Mouse (Mus musculus) thymus, adult 18-20 months (tissue): ENCODE data around the gene Rasgrf1.
"Not testable (repeated sequence)": the region's sequence is repeated elsewhere in the genome, so short reads cannot be mapped to it uniquely, and the experiment has no call there.

Experiments used
- DNase-seq, 2 experiments: peaks; one replicate each; pipeline ENCODE4 v3.0.0; 2022; ENCODE audit warnings: mixed read lengths in 2 of 2

The Rasgrf1 gene

DNA sequence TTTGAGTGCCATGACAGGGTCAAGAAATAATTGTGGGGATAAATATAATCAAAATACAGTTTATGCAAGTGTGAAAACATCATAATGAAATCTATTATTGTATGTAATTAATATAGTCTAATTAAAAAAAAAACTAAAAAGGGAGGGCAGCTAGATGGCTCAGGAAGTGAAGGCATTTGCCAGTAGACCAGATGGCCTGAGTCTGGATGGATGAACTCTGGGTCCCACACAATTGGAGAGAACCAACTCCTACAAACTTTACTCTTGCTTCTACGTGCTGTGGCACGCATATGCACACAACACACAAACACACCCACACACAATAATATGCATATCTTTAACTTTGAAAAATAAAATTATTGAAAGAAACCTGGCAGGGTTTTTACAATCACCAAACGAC, 131.8 kb downstream of the Rasgrf1 start:
- no peak for DNase-seq

DNA sequence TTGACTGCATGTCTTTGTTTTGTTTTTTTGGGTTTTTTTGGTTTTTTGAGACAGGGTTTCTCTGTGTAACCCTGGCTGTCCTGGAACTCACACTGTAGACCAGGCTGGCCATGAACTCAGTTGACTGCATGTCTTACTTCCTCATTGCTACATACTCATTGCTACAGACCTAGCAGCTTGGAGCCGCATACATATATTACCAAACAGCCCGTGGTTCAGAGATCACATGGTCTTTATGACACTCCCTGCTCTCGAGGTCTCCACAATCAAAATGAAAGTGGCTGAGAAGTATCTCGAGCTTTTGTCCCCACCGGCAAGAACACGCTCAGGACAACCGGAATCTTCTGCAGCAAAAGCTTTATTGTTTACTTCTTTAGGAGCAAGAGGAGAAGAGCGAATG, 133.2 kb downstream of the Rasgrf1 start:
- DNase-seq: not testable (repeated sequence)

DNA sequence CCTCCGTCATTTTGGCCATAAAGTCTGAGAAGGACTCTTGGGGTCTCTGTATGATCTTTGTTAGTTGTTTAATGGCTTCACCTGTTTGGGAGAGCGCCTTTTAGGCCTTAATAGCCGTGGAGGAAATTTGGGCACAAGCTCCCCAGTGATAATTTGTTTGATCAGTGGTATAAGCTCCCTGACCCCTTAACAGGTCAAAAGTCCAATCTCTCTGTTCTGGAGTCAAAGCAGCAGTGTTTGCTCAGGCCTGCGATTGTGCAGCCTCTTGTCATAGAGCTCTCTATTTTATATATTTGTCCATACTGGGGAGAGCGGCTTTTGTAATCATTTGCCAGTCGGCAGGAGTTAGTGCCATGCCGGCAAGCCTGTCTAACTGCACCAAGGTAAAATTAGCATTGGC, 135.5 kb downstream of the Rasgrf1 start:
- DNase-seq: no peak

DNA sequence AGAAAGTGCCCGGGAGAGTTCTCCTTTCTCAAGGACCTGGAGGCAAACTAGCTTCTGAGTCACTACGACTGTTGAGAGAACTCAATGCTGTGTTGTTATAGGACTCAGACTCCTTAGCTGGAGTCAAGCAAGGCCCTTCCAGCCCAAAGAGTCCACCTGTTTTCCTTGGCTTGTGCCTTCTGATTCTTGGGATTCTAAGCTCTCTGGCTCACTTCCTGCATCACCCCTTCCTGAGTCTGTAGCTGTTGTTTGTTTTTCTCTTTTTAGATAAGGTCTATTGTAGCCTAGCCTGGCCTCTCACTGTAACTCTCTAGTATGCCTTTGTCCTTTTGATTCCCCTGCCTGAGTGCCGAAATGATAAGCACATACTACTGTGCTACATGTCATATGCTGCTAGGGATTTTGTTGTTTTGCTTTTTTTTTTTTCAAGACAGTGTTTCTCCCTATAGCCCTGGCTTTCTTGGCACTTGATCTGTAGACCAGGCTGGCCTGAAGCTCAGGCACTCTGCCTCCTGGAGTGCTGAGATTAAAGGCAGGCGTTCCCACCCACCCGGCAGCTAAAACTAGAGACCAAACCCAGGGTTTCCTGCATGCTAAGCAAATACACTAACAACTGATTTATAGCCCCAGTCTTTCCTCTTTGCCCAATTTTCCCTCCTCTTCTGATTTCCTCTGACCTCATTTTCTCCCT, 138.4 kb downstream of the Rasgrf1 start:
- DNase-seq: no peak

DNA sequence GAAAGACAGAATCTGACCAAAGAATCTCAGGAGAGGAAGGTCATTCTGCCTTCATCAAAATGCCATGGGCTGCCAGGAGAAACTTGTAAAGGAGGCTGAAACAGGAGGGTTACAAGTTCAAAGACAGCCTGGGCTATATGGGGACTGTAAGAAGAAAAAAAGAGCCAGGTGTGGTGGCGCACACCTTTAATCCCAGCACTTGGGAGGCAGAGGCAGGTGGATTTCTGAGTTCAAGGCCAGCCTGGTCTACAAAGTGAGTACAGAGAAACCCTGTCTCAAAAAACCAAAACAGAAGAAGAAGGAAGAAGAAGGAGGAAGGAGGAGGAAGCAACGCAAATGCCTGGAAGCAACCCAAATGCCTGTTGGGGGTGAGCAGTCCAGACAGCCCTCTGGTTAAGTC, 144.1 kb downstream of the Rasgrf1 start, which contains the start of gene Ctsh:
Gene Ctsh (plus strand): TSS at position 301 of the 400 bp plus-strand sequence.
- DNase-seq: no peak

DNA sequence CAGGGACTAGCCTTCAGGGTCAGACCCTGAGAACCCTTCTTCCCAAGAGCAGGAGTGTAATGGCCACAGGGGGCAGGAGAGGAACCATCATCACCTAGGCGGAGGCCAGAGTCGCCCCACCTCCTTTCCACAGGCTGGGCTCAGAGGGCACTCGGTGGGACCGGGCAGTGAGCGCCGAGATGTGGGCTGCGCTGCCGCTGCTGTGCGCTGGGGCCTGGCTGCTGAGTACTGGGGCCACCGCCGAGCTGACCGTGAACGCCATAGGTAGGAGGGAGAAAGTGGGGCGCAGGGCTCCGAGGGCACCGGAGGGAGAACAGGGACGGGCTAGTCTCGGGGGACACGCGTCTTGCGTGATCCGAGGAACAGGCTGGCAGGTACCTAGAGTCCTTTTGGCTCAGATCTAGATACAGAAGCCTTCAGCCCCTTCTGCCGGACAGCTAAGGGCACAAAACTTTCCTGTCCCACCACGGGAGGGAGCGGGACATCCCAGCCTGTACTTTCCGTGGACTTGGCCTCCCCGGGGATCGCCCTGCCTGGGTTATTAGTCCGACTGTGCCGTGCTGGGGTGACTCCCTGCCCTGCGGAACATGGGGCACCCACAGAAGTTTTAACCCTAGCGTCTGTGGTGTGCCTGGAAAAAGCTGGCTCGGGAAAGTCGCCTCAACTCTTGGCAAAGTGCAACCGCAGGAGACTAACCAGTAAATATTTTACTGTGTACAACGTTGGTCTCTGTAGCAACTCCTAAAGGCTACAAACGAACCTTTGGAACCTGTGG, 144.8 kb downstream of the Rasgrf1 start:
- DNase-seq: peak in 1 of 2 experiments; percentile 19

DNA sequence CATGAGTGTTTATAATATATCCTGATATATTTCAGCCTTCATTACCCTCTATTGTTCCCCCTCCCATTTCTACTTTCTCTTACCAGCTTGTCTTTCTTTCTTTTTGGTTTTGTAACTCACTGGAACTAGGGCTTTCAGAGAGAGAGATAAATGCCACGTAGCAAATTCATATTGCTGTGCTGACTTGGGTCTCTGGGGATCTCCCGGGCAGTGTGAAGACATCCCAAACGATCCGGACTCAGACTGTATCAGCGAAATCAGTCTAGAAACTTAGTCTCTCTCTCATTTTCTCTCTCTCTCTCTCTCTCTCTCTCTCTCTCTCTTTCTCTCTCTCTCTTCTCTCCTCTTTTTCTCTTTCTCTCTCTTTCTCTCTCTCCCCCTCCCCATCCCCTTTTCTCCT, 145.7 kb downstream of the Rasgrf1 start:
- DNase-seq: no peak

DNA sequence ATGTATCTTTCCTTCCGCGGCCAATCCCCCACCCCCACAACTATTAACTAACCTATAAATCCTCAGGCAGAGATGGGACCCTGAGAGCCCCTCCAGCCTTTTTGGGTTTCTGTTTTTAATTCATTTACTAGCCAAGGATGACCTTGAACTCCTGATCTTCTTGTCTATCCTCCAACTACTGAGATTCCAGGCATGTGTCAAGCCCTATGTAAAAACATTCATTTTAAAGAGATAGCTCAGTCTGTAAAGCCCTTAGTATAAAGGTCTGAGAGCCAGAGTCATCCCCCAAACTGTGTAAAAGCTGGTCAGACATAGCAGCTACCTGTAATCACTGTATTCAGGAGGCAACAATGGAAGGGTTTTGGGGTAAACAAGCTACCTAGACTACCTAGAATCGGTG, 146.2 kb downstream of the Rasgrf1 start:
- DNase-seq: no peak

DNA sequence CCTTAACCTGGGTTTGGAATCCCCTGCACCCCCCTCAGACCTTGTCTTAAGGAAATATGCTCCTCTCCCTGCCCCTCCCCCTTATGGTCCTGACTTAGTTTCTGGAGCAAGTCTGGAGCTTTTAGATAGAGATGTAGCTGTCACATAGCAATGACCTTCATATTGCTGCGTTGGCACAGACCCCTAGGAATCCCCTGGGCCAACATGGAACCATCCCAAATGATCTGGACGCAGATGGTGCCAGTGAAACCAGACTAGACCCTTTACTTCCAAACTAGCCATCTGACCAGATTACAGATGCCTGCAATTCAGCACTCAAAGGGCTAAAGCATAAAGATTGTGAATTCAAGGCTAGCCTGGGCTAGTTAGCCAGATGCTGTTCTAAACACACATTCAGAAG, 147.0 kb downstream of the Rasgrf1 start:
- no peak for DNase-seq

DNA sequence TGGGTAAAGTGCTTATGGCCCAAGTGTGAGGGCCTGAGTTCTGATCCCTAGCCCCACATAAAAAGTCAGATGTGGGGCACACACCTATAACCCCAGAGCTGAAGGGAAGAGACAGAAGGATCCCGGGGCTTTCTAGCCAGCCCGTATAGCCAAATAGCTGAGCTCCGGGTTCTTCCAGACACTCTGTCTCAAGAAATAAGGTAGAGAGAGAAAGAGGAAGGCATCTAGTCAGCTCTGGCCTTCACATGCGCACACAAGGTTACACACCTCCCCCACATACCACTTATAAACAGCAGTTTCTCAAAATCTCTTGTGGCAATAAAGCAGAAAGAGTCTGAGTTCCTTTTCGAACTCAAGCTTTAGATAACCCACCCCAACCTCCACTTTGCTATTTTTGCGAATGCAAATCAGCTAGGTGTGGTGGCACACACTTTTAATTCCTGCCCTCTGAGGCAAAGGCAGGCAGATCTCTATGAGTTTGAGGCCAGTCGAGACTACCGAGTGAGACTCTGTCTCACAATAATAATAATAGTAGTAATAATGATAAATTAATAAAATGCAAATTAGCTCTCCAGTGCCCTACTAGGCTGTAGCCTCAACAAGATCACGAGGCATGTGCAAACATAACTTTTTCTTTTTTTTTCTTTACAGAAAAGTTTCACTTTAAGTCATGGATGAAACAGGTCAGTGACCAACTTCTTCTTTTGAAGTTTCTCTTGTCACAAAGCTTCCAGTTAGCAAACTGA, 150.3 kb downstream of the Rasgrf1 start:
- DNase-seq: no peak

DNA sequence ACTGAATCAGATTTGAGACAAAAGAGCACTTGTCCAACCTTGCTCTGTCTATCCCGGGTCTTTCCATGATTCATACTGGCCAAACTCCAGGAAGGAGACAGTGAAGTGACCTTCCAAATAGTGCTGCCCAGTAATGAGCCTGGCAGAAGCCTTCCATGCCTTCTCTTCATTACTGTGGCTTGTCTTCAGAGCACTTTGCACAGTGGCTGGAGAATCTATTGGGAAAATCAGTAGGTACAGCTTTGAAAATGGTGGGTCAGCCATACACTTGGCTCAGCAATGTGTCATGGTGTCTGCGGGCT, 150.8 kb downstream of the Rasgrf1 start:
- DNase-seq: no peak

DNA sequence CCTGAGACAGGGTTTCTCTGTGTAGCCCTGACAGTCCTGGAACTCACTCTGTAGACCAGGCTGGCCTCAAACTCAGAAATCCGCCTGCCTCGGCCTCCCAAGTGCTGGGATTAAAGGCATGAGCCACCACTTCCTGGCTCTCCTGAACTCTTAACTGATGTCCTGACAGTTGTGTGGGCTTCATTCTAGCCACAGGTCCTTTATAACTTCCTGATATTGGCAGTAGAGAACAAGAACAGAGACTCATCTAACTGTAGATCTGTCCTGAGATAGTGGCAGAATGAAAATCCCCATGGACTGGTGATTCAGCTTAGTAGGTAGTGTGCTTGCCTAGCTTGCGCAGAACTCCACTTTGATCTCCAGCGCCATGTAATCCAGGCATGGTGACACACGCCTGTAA, 151.2 kb downstream of the Rasgrf1 start:
- DNase-seq: not testable (repeated sequence)

DNA sequence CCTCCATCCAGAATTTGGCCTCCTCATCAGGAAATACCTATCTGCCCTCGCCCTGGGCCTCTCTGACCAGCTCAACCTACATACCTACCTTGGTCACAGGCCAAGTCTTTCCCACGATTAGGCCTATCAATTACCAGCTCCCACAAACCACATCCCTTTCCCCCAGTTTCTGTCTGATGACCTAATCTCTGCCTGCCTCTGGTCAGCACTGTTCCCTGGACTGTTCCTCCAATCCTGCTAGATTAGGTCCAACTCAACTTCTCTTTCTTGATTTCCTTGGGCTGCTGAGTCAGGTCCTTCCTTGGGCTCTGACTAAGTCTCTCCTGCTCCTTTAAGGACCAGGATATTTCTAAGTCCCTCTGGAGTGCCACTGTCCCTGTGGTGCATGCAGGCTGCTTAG, 157.6 kb downstream of the Rasgrf1 start:
- DNase-seq: no peak

DNA sequence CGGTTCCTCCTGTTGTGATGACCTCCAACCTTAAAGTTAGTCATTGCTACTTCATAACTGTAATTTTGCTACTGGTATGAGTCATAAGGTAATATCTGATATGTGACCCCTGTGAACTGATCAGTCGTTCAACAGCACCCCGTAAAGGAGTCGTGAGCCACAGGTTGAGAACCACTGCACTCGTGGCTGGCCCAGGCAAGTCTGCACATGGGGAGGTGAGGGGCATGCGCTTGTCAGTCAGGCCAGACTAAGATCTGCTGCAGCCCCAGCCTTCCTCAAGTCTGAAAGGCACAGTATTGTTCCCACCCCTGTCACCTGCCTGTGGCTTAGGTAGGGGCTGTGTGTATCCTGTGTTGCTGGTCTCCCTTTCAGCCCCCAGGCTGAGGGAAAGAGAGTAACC, 159.1 kb downstream of the Rasgrf1 start:
- no peak for DNase-seq

DNA sequence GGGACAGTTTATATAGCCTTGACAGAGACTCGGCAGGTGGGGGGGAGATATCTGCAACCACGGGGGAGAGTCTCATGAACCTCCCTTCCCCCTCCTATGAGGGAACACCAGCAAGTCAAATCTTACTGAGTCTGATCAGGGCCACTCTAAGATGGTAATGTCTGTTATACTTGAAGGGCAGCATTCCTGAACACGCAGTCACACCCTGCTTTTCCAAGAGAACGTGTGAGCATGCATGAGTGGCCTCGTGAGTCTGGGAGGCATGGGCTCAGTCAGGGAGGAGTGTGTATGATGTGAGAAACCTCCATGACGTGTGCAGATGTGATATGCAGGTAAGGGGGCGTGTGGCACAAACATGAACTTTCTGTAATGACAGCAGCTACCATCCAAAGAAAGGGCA, 159.8 kb downstream of the Rasgrf1 start:
- DNase-seq: no peak

DNA sequence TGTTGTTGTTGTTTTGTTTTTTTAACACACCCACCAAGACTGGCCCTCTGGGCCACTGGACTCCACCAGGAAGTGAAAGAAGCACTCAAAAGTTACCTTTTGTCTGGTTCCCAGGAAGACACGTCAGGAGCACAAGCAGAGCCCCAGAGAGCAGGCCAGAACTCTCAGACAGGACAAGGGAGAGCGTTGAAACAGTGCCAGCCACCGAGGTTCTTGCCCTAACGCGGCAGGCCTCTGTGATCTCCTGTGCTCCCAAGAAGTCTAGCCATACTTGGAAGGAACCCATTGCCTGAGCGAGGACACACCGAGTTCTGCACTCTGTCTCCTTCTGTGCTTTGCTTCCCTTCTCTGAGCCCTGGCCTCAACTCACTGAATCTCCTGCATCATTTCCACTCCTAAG, 160.5 kb downstream of the Rasgrf1 start:
- no peak for DNase-seq

DNA sequence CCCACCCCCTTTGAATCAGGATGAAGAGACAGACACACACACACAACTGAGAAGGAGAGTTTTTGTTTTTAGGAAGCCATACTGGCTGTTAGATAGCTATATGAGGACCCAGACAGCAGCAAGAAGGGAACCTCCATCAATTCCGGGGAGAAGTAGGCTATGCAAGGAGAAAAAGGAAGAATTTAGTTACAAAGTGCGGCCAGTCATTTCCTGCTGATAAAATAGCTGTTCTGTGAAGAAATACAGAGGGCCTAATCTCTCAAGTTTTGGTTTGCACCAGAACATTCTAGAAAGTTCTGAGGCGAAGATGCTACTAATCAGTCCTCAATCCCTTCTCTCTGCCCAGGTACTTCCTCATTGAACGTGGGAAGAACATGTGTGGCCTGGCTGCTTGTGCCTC, 165.6 kb downstream of the Rasgrf1 start:
- DNase-seq: no peak

DNA sequence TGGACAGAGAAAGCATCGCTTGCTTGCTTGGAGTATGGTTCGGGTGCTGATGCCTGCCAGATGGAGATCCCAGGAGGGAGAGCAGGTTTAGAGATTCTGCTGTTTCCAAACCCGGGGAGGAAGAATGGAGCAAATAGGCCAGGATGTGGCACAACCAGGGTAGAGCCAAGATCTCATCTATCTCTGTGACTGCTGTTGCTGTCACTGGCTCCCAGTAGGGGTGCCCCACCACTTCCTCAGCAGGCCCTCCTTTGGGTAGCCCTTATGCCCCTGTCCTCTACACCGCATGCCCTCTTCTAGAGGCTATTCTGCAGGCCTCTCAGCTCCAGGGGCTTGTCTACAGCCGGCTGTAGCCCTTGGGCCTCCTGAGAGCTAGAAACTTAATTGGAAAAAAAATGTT, 166.4 kb downstream of the Rasgrf1 start:
- DNase-seq: no peak
